Mouse (Mus musculus): ENCODE measurements at regions not wholly inside any gene's neighbourhood (a gene's known extent, or its start where the extent isn't known, plus 50 kb on each side); places are given as distances from the start of the nearest gene placed in this dataset.

- DNase-seq (ENCODE audit: low spot score, missing footprints) (no peak), ATAC-seq (ENCODE audit: low FRiP score) (no peak)
- Histone ChIP-seq H3K4me3 (ENCODE audit: low read depth, low read length) (no peak overlapping the region), H3K9ac (ENCODE audit: low read length) (no peak overlapping the region), H3K27me3 (ENCODE audit: control insufficient read depth, insufficient read depth, low read length) (no peaks in the 10 kb centered on the region), H3K4me2 (no peak overlapping the region), H3K36me3 (ENCODE audit: control insufficient read depth, insufficient read depth, low read length) (no peaks in the 10 kb centered on the region), H3K4me1 (ENCODE audit: control insufficient read depth, insufficient read depth, low read length) (no peaks in the 10 kb centered on the region), H3K9me3 (ENCODE audit: control insufficient read depth, low read length) (no peaks in the 10 kb centered on the region), H3K27ac (ENCODE audit: low read depth, low read length) (no peak overlapping the region)
- WGBS, result 91% methylated on average over 11 of the region's 11 CpGs
Observed at GRCm38 (mm10) chr9:52473555-52474196, 205.9 kb downstream of the AI593442 start.

GRCm38 (mm10) chr9:52472859-52473258, 206.7 kb downstream of the AI593442 start:
- ATAC-seq (ENCODE audit: low FRiP score), result no peak
- Histone ChIP-seq H3K27me3 (ENCODE audit: control insufficient read depth, insufficient read depth, low read length) (no peaks in the 10 kb centered on the region), H3K9me3 (ENCODE audit: control insufficient read depth, low read length) (no peaks in the 10 kb centered on the region), H3K4me1 (ENCODE audit: control insufficient read depth, insufficient read depth, low read length) (no peaks in the 10 kb centered on the region), H3K27ac (ENCODE audit: low read depth, low read length) (no peak overlapping the region), H3K36me3 (ENCODE audit: control insufficient read depth, insufficient read depth, low read length) (no peaks in the 10 kb centered on the region), H3K9ac (ENCODE audit: low read length) (no peak overlapping the region), H3K4me2 (no peak overlapping the region), H3K4me3 (ENCODE audit: low read depth, low read length) (no peak overlapping the region)
- no peak for DNase-seq (ENCODE audit: low spot score, missing footprints)
- WGBS, result 82% methylated on average over 8 of the region's 8 CpGs

DNA sequence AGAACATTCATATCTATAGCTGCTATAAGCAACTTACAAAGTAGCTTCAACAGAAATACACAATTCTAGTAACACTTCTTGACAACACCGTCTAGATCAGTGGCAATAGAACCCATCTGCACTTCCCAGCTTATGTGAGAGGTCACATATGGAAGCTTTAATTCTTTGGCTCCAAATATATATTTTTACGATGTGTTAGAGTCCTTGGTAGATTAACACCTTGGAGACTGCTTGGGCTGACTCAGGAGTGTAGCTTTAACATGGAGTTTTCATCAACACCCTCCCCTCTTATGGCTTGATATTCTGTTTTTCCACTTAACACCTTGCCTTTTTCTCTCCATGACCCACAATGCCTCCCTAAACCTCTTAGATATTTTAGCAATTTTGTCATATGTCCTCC, 221.1 kb downstream of the AI593442 start:
- Histone ChIP-seq H3K9ac (ENCODE audit: low read length) (no peak overlapping the region), H3K4me2 (no peak overlapping the region), H3K9me3 (ENCODE audit: control insufficient read depth, low read length) (no peaks in the 10 kb centered on the region), H3K27ac (ENCODE audit: low read depth, low read length) (no peak overlapping the region), H3K27me3 (ENCODE audit: control insufficient read depth, insufficient read depth, low read length) (no peaks in the 10 kb centered on the region), H3K4me3 (ENCODE audit: low read depth, low read length) (no peak overlapping the region), H3K36me3 (ENCODE audit: control insufficient read depth, insufficient read depth, low read length) (no peaks in the 10 kb centered on the region), H3K4me1 (ENCODE audit: control insufficient read depth, insufficient read depth, low read length) (no peaks in the 10 kb centered on the region)
- ATAC-seq (ENCODE audit: low FRiP score) (no peak), DNase-seq (ENCODE audit: low spot score, missing footprints) (no peak)
- WGBS, result 83% methylated on average over 2 of the region's 2 CpGs

GRCm38 (mm10) chr9:52454445-52454844, 225.1 kb downstream of the AI593442 start:
- H3K27ac ChIP-seq (ENCODE audit: low read depth, low read length), result no peak overlapping the region
- DNase-seq (ENCODE audit: low spot score, missing footprints) (no peak), ATAC-seq (ENCODE audit: low FRiP score) (no peak)
- H3K4me3 ChIP-seq (ENCODE audit: low read depth, low read length), result no peak overlapping the region
- no peaks in the 10 kb centered on the region for H3K27me3 ChIP-seq (ENCODE audit: control insufficient read depth, insufficient read depth, low read length)
- WGBS, result 85% methylated on average over 2 of the region's 2 CpGs
- H3K9ac ChIP-seq (ENCODE audit: low read length), result no peak overlapping the region
- H3K4me2 ChIP-seq, result no peak overlapping the region
- no peaks in the 10 kb centered on the region for H3K36me3 ChIP-seq (ENCODE audit: control insufficient read depth, insufficient read depth, low read length)
- no peaks in the 10 kb centered on the region for H3K9me3 ChIP-seq (ENCODE audit: control insufficient read depth, low read length)
- no peaks in the 10 kb centered on the region for H3K4me1 ChIP-seq (ENCODE audit: control insufficient read depth, insufficient read depth, low read length)

- no peaks in the 10 kb centered on the region for H3K9me3 ChIP-seq (ENCODE audit: control insufficient read depth, low read length)
- 86% methylated on average over 3 of the region's 3 CpGs for WGBS
- no peak for ATAC-seq (ENCODE audit: low FRiP score)
Observed at GRCm38 (mm10) chr9:52451792-52452191, 227.8 kb downstream of the AI593442 start.

DNA sequence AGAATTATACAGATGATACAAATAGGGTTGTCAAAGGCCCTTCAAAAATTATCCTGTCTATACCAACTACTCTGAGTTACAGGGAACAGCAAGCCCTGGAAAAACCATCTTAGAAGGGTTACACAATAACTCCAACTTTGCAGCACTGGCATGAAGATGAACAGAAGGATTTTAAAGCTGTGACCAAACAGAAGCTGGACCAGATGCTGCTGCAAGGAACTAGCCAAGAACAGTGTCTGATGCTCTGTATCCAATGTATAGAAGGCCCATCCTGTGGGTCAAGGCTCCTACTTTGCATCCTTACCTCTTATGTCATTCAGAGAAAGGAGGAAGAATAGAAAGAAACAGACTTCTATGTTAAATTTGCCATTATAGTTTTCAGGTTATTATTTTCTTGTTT, 231.3 kb downstream of the AI593442 start:
- no peak overlapping the region for H3K4me2 ChIP-seq
- DNase-seq (ENCODE audit: low spot score, missing footprints) (no peak), ATAC-seq (ENCODE audit: low FRiP score) (no peak)
- no peaks in the 10 kb centered on the region for H3K27me3 ChIP-seq (ENCODE audit: control insufficient read depth, insufficient read depth, low read length)
- H3K9ac ChIP-seq (ENCODE audit: low read length), result no peak overlapping the region
- no peaks in the 10 kb centered on the region for H3K4me1 ChIP-seq (ENCODE audit: control insufficient read depth, insufficient read depth, low read length)
- no peaks in the 10 kb centered on the region for H3K36me3 ChIP-seq (ENCODE audit: control insufficient read depth, insufficient read depth, low read length)
- no peak overlapping the region for H3K27ac ChIP-seq (ENCODE audit: low read depth, low read length)
- no peaks in the 10 kb centered on the region for H3K9me3 ChIP-seq (ENCODE audit: control insufficient read depth, low read length)
- H3K4me3 ChIP-seq (ENCODE audit: low read depth, low read length), result no peak overlapping the region

More at GRCm38 (mm10) chr9:52451792-52452191, 227.8 kb downstream of the AI593442 start:
- no peaks in the 10 kb centered on the region for H3K27me3 ChIP-seq (ENCODE audit: control insufficient read depth, insufficient read depth, low read length)
- H3K36me3 ChIP-seq (ENCODE audit: control insufficient read depth, insufficient read depth, low read length), result no peaks in the 10 kb centered on the region
- no peak overlapping the region for H3K27ac ChIP-seq (ENCODE audit: low read depth, low read length)
- H3K4me1 ChIP-seq (ENCODE audit: control insufficient read depth, insufficient read depth, low read length), result no peaks in the 10 kb centered on the region
- DNase-seq (ENCODE audit: low spot score, missing footprints), result no peak
- H3K4me2 ChIP-seq, result no peak overlapping the region
- no peak overlapping the region for H3K4me3 ChIP-seq (ENCODE audit: low read depth, low read length)
- H3K9ac ChIP-seq (ENCODE audit: low read length), result no peak overlapping the region

DNA sequence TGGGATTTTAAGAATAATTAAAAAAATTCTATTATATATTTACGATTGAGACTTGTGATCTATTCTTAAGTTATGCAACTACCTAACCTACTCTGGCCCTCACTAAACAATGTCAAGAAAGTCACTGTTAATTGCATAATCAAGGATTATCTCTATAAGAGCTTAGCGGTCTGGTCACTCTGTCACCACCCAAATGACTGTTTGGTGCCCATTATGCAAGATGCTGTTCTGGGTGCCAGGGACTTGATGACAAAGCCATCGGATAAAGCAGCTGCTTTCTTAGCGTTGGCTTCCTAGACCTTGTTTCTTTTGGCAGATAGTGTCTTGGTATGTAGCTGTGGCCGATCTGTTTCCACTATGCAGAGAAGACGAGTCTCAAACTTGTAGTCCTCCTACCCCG, 236.4 kb downstream of the AI593442 start:
- Histone ChIP-seq H3K4me2 (no peak overlapping the region), H3K4me3 (ENCODE audit: low read depth, low read length) (no peak overlapping the region), H3K9ac (ENCODE audit: low read length) (no peak overlapping the region), H3K4me1 (ENCODE audit: control insufficient read depth, insufficient read depth, low read length) (no peaks in the 10 kb centered on the region), H3K36me3 (ENCODE audit: control insufficient read depth, insufficient read depth, low read length) (no peaks in the 10 kb centered on the region), H3K27ac (ENCODE audit: low read depth, low read length) (no peak overlapping the region), H3K27me3 (ENCODE audit: control insufficient read depth, insufficient read depth, low read length) (no peaks in the 10 kb centered on the region), H3K9me3 (ENCODE audit: control insufficient read depth, low read length) (no peaks in the 10 kb centered on the region)
- no peak for ATAC-seq (ENCODE audit: low FRiP score)
- 89% methylated on average over 7 of the region's 7 CpGs for WGBS
- DNase-seq (ENCODE audit: low spot score, missing footprints), result no peak

GRCm38 (mm10) chr9:52434215-52434614, 245.4 kb downstream of the AI593442 start:
- Histone ChIP-seq H3K9ac (ENCODE audit: low read length) (no peak overlapping the region), H3K27me3 (ENCODE audit: control insufficient read depth, insufficient read depth, low read length) (no peaks in the 10 kb centered on the region), H3K4me3 (ENCODE audit: low read depth, low read length) (no peak overlapping the region), H3K4me1 (ENCODE audit: control insufficient read depth, insufficient read depth, low read length) (no peaks in the 10 kb centered on the region), H3K9me3 (ENCODE audit: control insufficient read depth, low read length) (no peaks in the 10 kb centered on the region), H3K4me2 (no peak overlapping the region), H3K36me3 (ENCODE audit: control insufficient read depth, insufficient read depth, low read length) (no peaks in the 10 kb centered on the region), H3K27ac (ENCODE audit: low read depth, low read length) (no peak overlapping the region)
- ATAC-seq (ENCODE audit: low FRiP score) (no peak), DNase-seq (ENCODE audit: low spot score, missing footprints) (no peak)
- WGBS, result 73% methylated on average over 4 of the region's 4 CpGs

DNA sequence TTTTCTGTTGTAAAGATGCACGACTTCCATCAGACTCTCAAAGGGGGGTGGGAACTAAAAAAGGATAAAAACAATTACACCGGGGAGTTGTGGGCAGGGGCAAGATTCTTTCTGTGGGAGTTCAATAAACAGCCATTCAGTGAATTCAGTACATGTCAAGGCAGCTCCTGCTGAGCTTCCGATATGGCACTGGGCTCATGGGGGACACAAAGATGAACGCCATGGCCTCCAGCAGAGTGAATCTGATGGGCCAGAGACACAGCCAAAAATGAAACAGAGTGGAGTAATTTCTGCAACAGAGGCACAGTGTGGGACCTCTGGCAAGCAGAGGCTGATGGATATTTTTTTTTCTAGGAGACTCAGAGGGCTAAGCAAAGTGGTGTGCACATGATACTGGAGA, 254.2 kb downstream of the AI593442 start:
- no peak for DNase-seq (ENCODE audit: low spot score, missing footprints)
- no peak overlapping the region for H3K9ac ChIP-seq (ENCODE audit: low read length)

More for the DNA sequence above, 254.2 kb downstream of the AI593442 start:
- Histone ChIP-seq H3K4me2 (no peak overlapping the region), H3K27ac (ENCODE audit: low read depth, low read length) (no peak overlapping the region), H3K36me3 (ENCODE audit: control insufficient read depth, insufficient read depth, low read length) (no peaks in the 10 kb centered on the region), H3K4me3 (ENCODE audit: low read depth, low read length) (no peak overlapping the region), H3K27me3 (ENCODE audit: control insufficient read depth, insufficient read depth, low read length) (no peaks in the 10 kb centered on the region), H3K9me3 (ENCODE audit: control insufficient read depth, low read length) (no peaks in the 10 kb centered on the region), H3K4me1 (ENCODE audit: control insufficient read depth, insufficient read depth, low read length) (peaks cover 3% of the 10 kb centered on the region; the same call in 1 of the 2 replicates)
- 27% methylated on average over 4 of the region's 4 CpGs for WGBS
- ATAC-seq (ENCODE audit: low FRiP score), result no peak

All from midbrain, embryonic 11.5 days (tissue).